Mouse (Mus musculus): ENCODE data around the gene Vti1a. TPM values are rescaled to one million over a fixed set of nuclear protein-coding genes. Genes with fewer than 3 reads are reported as not detected.

The Vti1a gene
- polyA plus RNA-seq, 1 experiment from 2014 or later = 29.8 TPM

GRCm38 (mm10) chr19:55597296-55597695 is 281.2 kb downstream of the Vti1a start:
- Histone ChIP-seq H3K27me3 (ENCODE audit: low read depth, poor library complexity, severe bottlenecking) (no peaks in the 10 kb centered on the region), H3K4me1 (peaks cover 80% of the 10 kb centered on the region), H3K27ac (peak overlapping the region; percentile 82), H3K36me3 (no peaks in the 10 kb centered on the region), H3K9me3 (replicated peaks) (no peaks in the 10 kb centered on the region), H3K4me3 (no peak overlapping the region)
- WGBS = 56% methylated on average over 2 of the region's 2 CpGs
- no peak for DNase-seq (ENCODE audit: low spot score)

DNA sequence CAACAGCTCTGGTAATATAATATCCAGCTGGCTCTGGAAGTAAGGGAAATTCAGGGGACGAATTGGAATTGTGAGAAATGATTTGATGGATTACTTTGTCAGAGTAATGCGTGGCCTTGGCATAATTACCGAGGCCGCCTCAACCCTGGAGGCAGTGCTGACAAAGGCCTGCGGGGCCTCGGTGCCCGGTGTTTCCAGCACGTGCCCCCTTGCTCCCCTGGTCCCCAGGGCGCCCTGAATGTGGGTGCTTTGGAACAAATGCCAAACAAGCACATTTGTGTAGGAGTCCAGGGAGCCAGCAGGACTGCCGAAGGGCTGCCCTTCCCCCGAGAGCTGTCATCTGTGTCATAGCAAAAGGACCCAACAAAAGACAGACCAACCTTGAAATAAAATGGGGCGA is 281.9 kb downstream of the Vti1a start:
- 56% methylated on average over 12 of the region's 12 CpGs for WGBS
- no peaks in the 10 kb centered on the region for H3K36me3 ChIP-seq
- no peaks in the 10 kb centered on the region for H3K9me3 ChIP-seq (replicated peaks)
- H3K4me1 ChIP-seq = peaks cover 73% of the 10 kb centered on the region
- H3K27ac ChIP-seq = peak overlapping the region; percentile 82
- peak; percentile 62 for DNase-seq (ENCODE audit: low spot score)
- H3K4me3 ChIP-seq = no peak overlapping the region
- H3K27me3 ChIP-seq (ENCODE audit: low read depth, poor library complexity, severe bottlenecking) = no peaks in the 10 kb centered on the region

DNA sequence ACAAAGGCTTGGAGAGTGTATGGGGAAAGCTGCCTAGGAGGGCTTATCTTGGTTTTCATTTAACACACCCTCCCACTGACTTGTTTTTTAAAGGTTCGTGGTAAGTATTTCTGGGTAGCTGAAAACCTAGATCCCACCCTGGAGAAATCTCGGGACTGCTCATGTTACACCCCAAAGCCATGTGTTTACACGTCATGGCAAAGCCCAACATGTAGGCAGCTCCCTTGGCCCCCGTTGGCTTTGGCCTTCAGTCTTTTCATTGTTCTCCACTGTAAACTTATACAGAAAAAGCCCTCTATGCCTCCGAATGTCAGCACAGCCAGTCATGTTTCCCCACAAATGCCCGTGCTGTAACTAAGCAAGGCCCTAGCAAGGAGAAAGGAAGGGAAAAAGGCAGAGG is 283.0 kb downstream of the Vti1a start:
- Histone ChIP-seq H3K27me3 (ENCODE audit: low read depth, poor library complexity, severe bottlenecking) (no peaks in the 10 kb centered on the region), H3K27ac (peak overlapping the region; percentile 82), H3K4me1 (peaks cover 62% of the 10 kb centered on the region), H3K4me3 (no peak overlapping the region), H3K9me3 (replicated peaks) (no peaks in the 10 kb centered on the region), H3K36me3 (no peaks in the 10 kb centered on the region)
- WGBS = 80% methylated on average over 6 of the region's 6 CpGs
- DNase-seq (ENCODE audit: low spot score) = no peak

DNA sequence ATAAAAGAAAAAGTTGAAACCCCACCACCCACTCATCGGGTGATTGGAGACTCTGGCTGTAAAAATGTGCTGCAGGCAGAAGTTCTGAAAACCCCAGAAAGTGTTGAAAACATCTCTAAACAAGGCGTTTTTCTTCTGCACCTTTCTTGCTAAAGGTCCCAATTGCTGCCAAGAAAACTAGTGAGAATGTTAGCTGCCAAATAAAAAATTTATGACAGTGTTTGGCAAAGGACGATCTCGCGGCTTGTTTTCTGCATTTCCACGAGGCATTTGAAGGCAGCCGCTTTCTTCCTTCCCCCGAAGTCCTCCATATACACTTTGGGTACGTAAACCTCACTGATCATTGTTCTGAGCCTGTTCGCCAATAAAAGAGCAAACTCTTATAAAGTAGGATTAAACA is 291.6 kb downstream of the Vti1a start:
- no peak overlapping the region for H3K4me3 ChIP-seq
- no peak overlapping the region for H3K27ac ChIP-seq
- peaks cover 15% of the 10 kb centered on the region; the same call in 1 of the 2 replicates for H3K27me3 ChIP-seq (ENCODE audit: low read depth, poor library complexity, severe bottlenecking)
- no peaks in the 10 kb centered on the region for H3K36me3 ChIP-seq
- no peaks in the 10 kb centered on the region for H3K9me3 ChIP-seq (replicated peaks)
- peaks cover 29% of the 10 kb centered on the region for H3K4me1 ChIP-seq
- WGBS = 81% methylated on average over 10 of the region's 10 CpGs
- no peak for DNase-seq (ENCODE audit: low spot score)

DNA sequence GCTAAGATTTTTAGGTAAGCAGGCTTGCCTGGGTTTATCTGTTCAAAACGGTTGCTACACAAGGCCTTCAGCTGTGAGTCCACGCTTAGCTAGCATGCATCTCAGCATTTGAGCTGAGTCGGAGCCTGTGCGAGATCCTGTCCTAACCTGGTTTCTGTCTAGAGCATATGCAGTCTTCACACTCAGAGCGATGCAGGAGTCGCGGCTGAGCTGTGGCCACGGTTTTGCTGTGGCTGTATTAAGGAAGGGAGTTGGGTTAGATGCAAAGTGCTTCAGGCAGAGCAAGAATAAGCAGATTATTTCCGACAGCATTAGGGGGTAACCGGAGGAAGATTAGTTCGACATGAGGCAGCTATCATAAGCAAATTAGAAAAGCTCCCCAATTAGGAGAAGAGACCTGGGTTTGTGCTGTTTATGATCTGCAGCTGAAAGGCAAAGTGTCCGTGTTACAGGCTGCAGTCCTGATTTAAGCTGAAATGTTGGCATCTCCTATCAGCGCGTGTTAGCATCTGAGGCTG is 292.8 kb downstream of the Vti1a start:
- no peak for DNase-seq (ENCODE audit: low spot score)
- no peaks in the 10 kb centered on the region for H3K36me3 ChIP-seq

GRCm38 (mm10) chr19:55609806-55610205 is 293.7 kb downstream of the Vti1a start:
- H3K27ac ChIP-seq = no peak overlapping the region
- no peaks in the 10 kb centered on the region for H3K9me3 ChIP-seq (replicated peaks)
- WGBS = 93% methylated on average over 3 of the region's 3 CpGs

More for the DNA sequence above, 292.8 kb downstream of the Vti1a start:
- Histone ChIP-seq H3K4me3 (no peak overlapping the region), H3K27me3 (ENCODE audit: low read depth, poor library complexity, severe bottlenecking) (peaks cover 15% of the 10 kb centered on the region; the same call in 1 of the 2 replicates), H3K4me1 (peaks cover 34% of the 10 kb centered on the region), H3K9me3 (replicated peaks) (no peaks in the 10 kb centered on the region), H3K27ac (no peak overlapping the region)
- WGBS = 90% methylated on average over 14 of the region's 14 CpGs

DNA sequence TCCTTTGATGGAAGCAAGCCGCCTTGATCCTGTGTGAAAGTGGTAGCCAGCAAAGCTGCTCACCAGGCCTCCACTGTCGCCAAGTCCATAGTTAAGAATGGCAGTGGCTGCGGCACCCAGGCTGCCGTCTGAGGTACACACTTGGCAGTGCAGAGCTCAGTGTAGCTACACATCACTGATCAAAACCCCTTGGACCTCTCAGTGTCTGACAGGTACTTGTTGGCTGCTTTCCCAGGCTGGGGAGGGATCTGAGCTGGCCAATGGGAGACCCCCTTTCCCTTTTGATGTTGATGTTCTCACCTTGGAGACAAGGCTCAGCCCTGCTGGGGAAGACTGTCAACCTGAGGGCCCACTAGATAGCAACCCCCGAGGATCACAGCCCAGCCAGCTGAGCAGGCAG is 299.6 kb downstream of the Vti1a start:
- Histone ChIP-seq H3K4me3 (no peak overlapping the region), H3K4me1 (peaks cover 31% of the 10 kb centered on the region), H3K36me3 (no peaks in the 10 kb centered on the region), H3K9me3 (replicated peaks) (no peaks in the 10 kb centered on the region), H3K27me3 (ENCODE audit: low read depth, poor library complexity, severe bottlenecking) (peaks cover 36% of the 10 kb centered on the region), H3K27ac (no peak overlapping the region)
- WGBS = 80% methylated on average over 5 of the region's 5 CpGs
- DNase-seq (ENCODE audit: low spot score) = no peak

More at GRCm38 (mm10) chr19:55609806-55610205, 293.7 kb downstream of the Vti1a start:
- Histone ChIP-seq H3K4me1 (peaks cover 34% of the 10 kb centered on the region), H3K36me3 (no peaks in the 10 kb centered on the region), H3K4me3 (no peak overlapping the region), H3K27me3 (ENCODE audit: low read depth, poor library complexity, severe bottlenecking) (peaks cover 15% of the 10 kb centered on the region; the same call in 1 of the 2 replicates)
- DNase-seq (ENCODE audit: low spot score) = no peak

DNA sequence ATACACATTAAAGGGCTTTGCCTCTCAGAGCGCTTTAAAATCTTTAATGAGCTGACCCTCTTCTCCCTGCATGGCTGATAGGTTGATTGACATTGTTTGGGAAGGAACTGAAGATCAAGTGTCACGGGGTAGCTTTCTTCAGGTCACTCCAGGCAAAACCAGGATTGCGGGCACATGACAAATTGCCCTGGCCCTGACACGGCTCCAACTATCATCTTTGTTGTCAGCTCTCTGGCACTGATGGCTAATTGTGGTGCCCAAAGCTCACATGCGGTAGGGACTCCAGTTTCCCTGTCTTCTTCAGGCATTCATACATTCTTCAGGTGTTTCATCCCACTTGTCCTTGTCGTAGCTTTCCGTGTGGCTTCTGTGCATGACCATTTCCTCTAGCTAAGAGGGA is 300.2 kb downstream of the Vti1a start:
- 85% methylated on average over 7 of the region's 7 CpGs for WGBS
- Histone ChIP-seq H3K36me3 (no peaks in the 10 kb centered on the region), H3K4me1 (peaks cover 36% of the 10 kb centered on the region), H3K27me3 (ENCODE audit: low read depth, poor library complexity, severe bottlenecking) (peaks cover 36% of the 10 kb centered on the region), H3K9me3 (replicated peaks) (no peaks in the 10 kb centered on the region), H3K27ac (no peak overlapping the region), H3K4me3 (no peak overlapping the region)
- DNase-seq (ENCODE audit: low spot score) = no peak

DNA sequence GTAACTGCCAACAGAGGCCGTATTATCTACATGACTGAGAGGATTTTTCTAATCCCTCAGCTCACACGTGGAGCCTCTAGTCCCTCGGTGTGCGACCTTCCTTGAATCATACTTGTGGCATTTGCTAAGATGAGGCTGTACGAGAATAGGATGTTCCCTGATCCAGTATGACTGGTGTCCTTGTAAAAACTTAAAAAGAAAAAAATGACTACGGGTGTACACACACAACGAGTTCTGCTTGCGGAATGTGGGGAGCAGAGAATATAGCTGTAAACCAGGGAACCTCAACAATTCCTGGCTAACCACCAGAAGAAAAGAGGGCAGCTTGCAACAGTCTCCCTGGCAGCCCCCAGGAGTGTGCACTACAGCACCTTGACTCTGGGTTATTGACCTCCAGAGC is 300.8 kb downstream of the Vti1a start:
- Histone ChIP-seq H3K9me3 (replicated peaks) (no peaks in the 10 kb centered on the region), H3K36me3 (no peaks in the 10 kb centered on the region), H3K27ac (no peak overlapping the region), H3K27me3 (ENCODE audit: low read depth, poor library complexity, severe bottlenecking) (peaks cover 36% of the 10 kb centered on the region), H3K4me1 (peaks cover 41% of the 10 kb centered on the region), H3K4me3 (no peak overlapping the region)
- WGBS = 94% methylated on average over 8 of the region's 8 CpGs
- DNase-seq (ENCODE audit: low spot score) = no peak

DNA sequence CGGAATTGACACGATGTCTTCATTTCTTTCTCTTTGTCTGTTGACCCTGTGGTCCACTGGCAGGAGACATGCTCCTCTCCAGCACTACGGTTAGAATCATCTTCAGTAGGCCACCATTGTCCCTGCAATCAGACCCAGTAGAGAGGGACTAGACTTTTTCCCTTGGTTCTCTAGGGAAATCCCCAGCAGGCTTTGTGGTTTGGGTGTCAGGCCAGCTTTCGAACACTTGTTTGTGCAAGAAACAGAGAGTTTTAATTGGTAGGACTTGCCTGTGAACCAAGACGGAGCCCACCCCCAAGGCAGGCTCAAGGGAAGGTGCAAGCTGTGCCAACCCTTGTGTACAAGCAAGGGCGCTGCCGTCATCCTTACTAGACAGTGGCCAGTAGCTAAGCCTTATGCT is 302.5 kb downstream of the Vti1a start:
- H3K4me3 ChIP-seq = no peak overlapping the region
- WGBS = 96% methylated on average over 7 of the region's 7 CpGs
- H3K9me3 ChIP-seq (replicated peaks) = no peaks in the 10 kb centered on the region
- H3K27ac ChIP-seq = no peak overlapping the region
- peaks cover 45% of the 10 kb centered on the region for H3K4me1 ChIP-seq
- DNase-seq (ENCODE audit: low spot score) = no peak
- peaks cover 42% of the 10 kb centered on the region for H3K27me3 ChIP-seq (ENCODE audit: low read depth, poor library complexity, severe bottlenecking)
- no peaks in the 10 kb centered on the region for H3K36me3 ChIP-seq

DNA sequence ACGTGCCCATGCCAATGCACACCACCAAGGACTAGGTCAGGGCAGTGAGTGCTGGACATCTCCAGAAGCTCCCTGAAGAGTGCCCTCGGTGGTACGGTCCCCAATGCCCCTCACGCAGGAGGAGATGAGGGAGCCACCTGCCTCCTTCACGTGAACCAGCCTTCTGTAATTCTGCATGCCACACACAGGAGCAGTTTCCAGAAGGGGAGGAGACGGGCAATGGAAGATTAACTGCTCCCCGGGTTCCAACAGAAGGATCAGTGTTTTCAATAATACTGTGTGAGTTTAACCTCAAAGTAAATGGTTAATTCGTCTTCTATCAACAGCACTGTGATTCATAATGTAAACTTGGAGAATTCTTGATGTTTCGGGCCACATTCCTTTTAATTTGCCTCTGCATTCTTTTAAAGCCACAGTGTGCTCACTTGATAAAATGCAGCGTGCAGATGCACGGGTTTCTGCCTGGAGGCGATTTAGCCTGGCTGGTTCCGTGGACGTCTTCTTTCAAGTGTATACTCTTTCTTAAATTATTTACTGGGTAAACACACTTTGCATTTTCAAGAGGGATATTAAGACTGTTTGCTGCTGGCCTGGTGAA is 304.4 kb downstream of the Vti1a start:
- peaks cover 53% of the 10 kb centered on the region for H3K4me1 ChIP-seq
- H3K9me3 ChIP-seq (replicated peaks) = no peaks in the 10 kb centered on the region
- no peak overlapping the region for H3K27ac ChIP-seq
- 65% methylated on average over 14 of the region's 14 CpGs for WGBS
- no peaks in the 10 kb centered on the region for H3K36me3 ChIP-seq
- H3K27me3 ChIP-seq (ENCODE audit: low read depth, poor library complexity, severe bottlenecking) = peaks cover 37% of the 10 kb centered on the region
- no peak for DNase-seq (ENCODE audit: low spot score)
- no peak overlapping the region for H3K4me3 ChIP-seq

- WGBS = 85% methylated on average over 12 of the region's 12 CpGs
- DNase-seq (ENCODE audit: low spot score) = no peak
- H3K4me1 ChIP-seq = peaks cover 53% of the 10 kb centered on the region
- no peak overlapping the region for H3K4me3 ChIP-seq
- H3K36me3 ChIP-seq = no peaks in the 10 kb centered on the region
- H3K9me3 ChIP-seq (replicated peaks) = no peaks in the 10 kb centered on the region
- H3K27ac ChIP-seq = peak overlapping the region; percentile 15; the same call in 1 of the 2 replicates
- H3K27me3 ChIP-seq (ENCODE audit: low read depth, poor library complexity, severe bottlenecking) = peaks cover 39% of the 10 kb centered on the region
Measured at GRCm38 (mm10) chr19:55621011-55621625, 305.0 kb downstream of the Vti1a start.

GRCm38 (mm10) chr19:55622821-55623220 is 306.7 kb downstream of the Vti1a start:
- H3K4me3 ChIP-seq = no peak overlapping the region
- peak overlapping the region; percentile 42; the same call in 1 of the 2 replicates for H3K27ac ChIP-seq
- no peaks in the 10 kb centered on the region for H3K9me3 ChIP-seq (replicated peaks)
- peaks cover 30% of the 10 kb centered on the region for H3K27me3 ChIP-seq (ENCODE audit: low read depth, poor library complexity, severe bottlenecking)
- WGBS = 87% methylated on average over 18 of the region's 18 CpGs
- DNase-seq (ENCODE audit: low spot score) = no peak
- no peaks in the 10 kb centered on the region for H3K36me3 ChIP-seq
- H3K4me1 ChIP-seq = peaks cover 67% of the 10 kb centered on the region

Data from limb, embryonic 10.5 days (tissue).